Mouse (Mus musculus) spleen, postnatal 10 days (tissue): Measurements from ENCODE around the gene Prdm5.

Experiments
- DNase-seq, 2 experiments: peaks; one replicate each; pipeline ENCODE4 v3.0.0; 2021 to 2022; ENCODE audit warnings: low spot score in 2 of 2

Prdm5 gene

GRCm38 (mm10) chr6:65831443-65831842, 52.7 kb downstream of the Prdm5 start:
- DNase-seq: no peak

- no peak for DNase-seq
These were observed 55.2 kb downstream of the Prdm5 start for GRCm38 (mm10) chr6:65834013-65834412.

- no peak for DNase-seq
These were observed 63.8 kb downstream of the Prdm5 start for GRCm38 (mm10) chr6:65842579-65842978.

GRCm38 (mm10) chr6:65849127-65849526, 70.3 kb downstream of the Prdm5 start:
- DNase-seq: no peak

GRCm38 (mm10) chr6:65849687-65850086, 70.9 kb downstream of the Prdm5 start:
- DNase-seq: no peak

GRCm38 (mm10) chr6:65850221-65850620, 71.4 kb downstream of the Prdm5 start:
- DNase-seq: no peak

GRCm38 (mm10) chr6:65854020-65854419, 75.2 kb downstream of the Prdm5 start:
- no peak for DNase-seq

GRCm38 (mm10) chr6:65854585-65854984, 75.8 kb downstream of the Prdm5 start:
- no peak for DNase-seq

GRCm38 (mm10) chr6:65860609-65861008, 81.8 kb downstream of the Prdm5 start:
- DNase-seq: no peak

- DNase-seq: no peak
These were observed 84.0 kb downstream of the Prdm5 start for GRCm38 (mm10) chr6:65862836-65863235.

GRCm38 (mm10) chr6:65864233-65864632, 85.4 kb downstream of the Prdm5 start:
- DNase-seq: no peak

GRCm38 (mm10) chr6:65864919-65865318, 86.1 kb downstream of the Prdm5 start:
- DNase-seq: no peak

GRCm38 (mm10) chr6:65865861-65866260, 87.1 kb downstream of the Prdm5 start:
- DNase-seq: no peak

- DNase-seq: no peak
These were observed 93.0 kb downstream of the Prdm5 start for GRCm38 (mm10) chr6:65871754-65872278.

GRCm38 (mm10) chr6:65878300-65878699, 99.5 kb downstream of the Prdm5 start:
- DNase-seq: no peak

GRCm38 (mm10) chr6:65888835-65889234, 110.0 kb downstream of the Prdm5 start:
- no peak for DNase-seq

- DNase-seq: no peak
These were observed 113.4 kb downstream of the Prdm5 start for GRCm38 (mm10) chr6:65892045-65892660.

GRCm38 (mm10) chr6:65906657-65907182, 127.9 kb downstream of the Prdm5 start:
- no peak for DNase-seq

- DNase-seq: no peak
These were observed 136.6 kb downstream of the Prdm5 start for GRCm38 (mm10) chr6:65915421-65915820.

- no peak for DNase-seq
These were observed 142.9 kb downstream of the Prdm5 start for GRCm38 (mm10) chr6:65921703-65922102.

GRCm38 (mm10) chr6:65923501-65924084, 144.8 kb downstream of the Prdm5 start:
- DNase-seq: no peak

GRCm38 (mm10) chr6:65925737-65926333, 147.0 kb downstream of the Prdm5 start:
- DNase-seq: no peak

- DNase-seq: no peak
These were observed 151.7 kb downstream of the Prdm5 start for GRCm38 (mm10) chr6:65930523-65930922.
